Mouse (Mus musculus) C2C12 (cell line): ENCODE measurements around the gene 0610037L13Rik.

ENCODE experiments used
- CEBPB ChIP-seq: IDR thresholded peaks from one replicate; pipeline ENCODE4 v1.6.1; 2011; ENCODE audit warnings: low read depth, mild to moderate bottlenecking, control low read depth, moderate library complexity
- CTCF ChIP-seq: IDR thresholded peaks from one replicate; pipeline ENCODE4 v1.5.1; 2011; ENCODE audit not compliant: control insufficient read depth, insufficient read depth, insufficient read length
- FOSL1 ChIP-seq: IDR thresholded peaks from one replicate; pipeline ENCODE4 v1.8.0; 2011; ENCODE audit warnings: mild to moderate bottlenecking, low read length; ENCODE audit not compliant: poor library complexity, insufficient read depth, severe bottlenecking
- MAX ChIP-seq: IDR thresholded peaks from one replicate; pipeline ENCODE4 v1.6.1; 2011; ENCODE audit warnings: mild to moderate bottlenecking, control low read depth
- MYOD1 ChIP-seq: IDR thresholded peaks from one replicate; pipeline ENCODE4 v1.6.1; 2011; ENCODE audit warnings: low read depth; ENCODE audit not compliant: control insufficient read depth, insufficient read length
- MYOG ChIP-seq: IDR thresholded peaks from one replicate; pipeline ENCODE4 v1.6.1; 2011; ENCODE audit not compliant: control insufficient read depth, insufficient read length; ENCODE audit errors: extremely low read depth
- USF1 ChIP-seq: IDR thresholded peaks from one replicate; pipeline ENCODE4 v1.6.1; 2011; ENCODE audit warnings: low read depth, mild to moderate bottlenecking, control low read depth, moderate library complexity

DNA sequence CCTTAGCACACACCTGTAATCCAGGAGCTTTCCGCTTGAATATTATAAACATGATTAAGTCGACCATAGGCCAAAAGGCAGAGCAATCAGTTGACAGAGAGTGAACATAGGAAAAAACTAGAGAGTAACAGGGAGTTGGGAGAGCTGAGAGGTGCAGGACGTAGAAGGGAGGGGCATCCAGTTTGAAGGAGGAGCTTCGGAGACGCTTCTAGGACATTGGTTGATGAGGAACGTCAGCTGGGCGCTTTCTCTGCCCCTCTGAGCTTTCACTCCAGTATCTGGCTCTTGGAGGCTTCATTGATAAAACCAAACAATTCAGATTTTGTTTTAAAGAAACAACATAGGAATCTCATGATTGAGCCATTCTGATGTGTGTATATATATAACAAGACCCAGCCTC lies 3.2 kb upstream of the 0610037L13Rik start:
- TF ChIP-seq CTCF (no peak), USF1 (no peak), FOSL1 (no peak), MYOG (no peak), MAX (no peak), CEBPB (no peak), MYOD1 (no peak)
